Mouse (Mus musculus) C2C12 (cell line): ENCODE data around the gene Rptor.

Experiments used
- CEBPB ChIP-seq: IDR thresholded peaks from one replicate; pipeline ENCODE4 v1.6.1; 2011; ENCODE audit warnings: low read depth, mild to moderate bottlenecking, control low read depth, moderate library complexity
- CTCF ChIP-seq: IDR thresholded peaks from one replicate; pipeline ENCODE4 v1.5.1; 2011; ENCODE audit not compliant: control insufficient read depth, insufficient read depth, insufficient read length
- MYOD1 ChIP-seq: IDR thresholded peaks from one replicate; pipeline ENCODE4 v1.6.1; 2011; ENCODE audit warnings: low read depth; ENCODE audit not compliant: control insufficient read depth, insufficient read length

GRCm38 (mm10) chr11:119907711-119908110 is 305.0 kb downstream of the Rptor start:
- TF ChIP-seq CEBPB (no peak), MYOD1 (no peak), CTCF (no peak)
